Mouse (Mus musculus): ENCODE data around the gene Abhd4. TPM values are rescaled to one million over a fixed set of nuclear protein-coding genes. Genes with fewer than 3 reads are reported as not detected.
"Not testable (repeated sequence)": the region's sequence is repeated elsewhere in the genome, so short reads cannot be mapped to it uniquely, and the experiment has no call there.

The Abhd4 gene
- polyA plus RNA-seq, 1 experiment from 2014 or later, result 48.7 TPM

- Histone ChIP-seq H3K27ac (no peak overlapping the region), H3K9me3 (no peaks in the 10 kb centered on the region), H3K4me3 (no peak overlapping the region), H3K9ac (no peak overlapping the region), H3K36me3 (no peaks in the 10 kb centered on the region), H3K27me3 (replicated peaks) (no peaks in the 10 kb centered on the region), H3K4me1 (peaks cover 19% of the 10 kb centered on the region), H3K4me2 (replicated peaks) (no peak overlapping the region)
- 87% methylated on average over 5 of the region's 5 CpGs for WGBS
- ATAC-seq (ENCODE audit: low FRiP score, low read depth), result no peak
Measured at GRCm38 (mm10) chr14:54224064-54224417, 29.9 kb upstream of the Abhd4 start.

GRCm38 (mm10) chr14:54224484-54225467, 29.2 kb upstream of the Abhd4 start:
- no peak overlapping the region for H3K9ac ChIP-seq
- no peaks in the 10 kb centered on the region for H3K27me3 ChIP-seq (replicated peaks)
- no peak overlapping the region for H3K4me3 ChIP-seq
- no peak overlapping the region for H3K27ac ChIP-seq
- H3K4me1 ChIP-seq, result peaks cover 24% of the 10 kb centered on the region
- WGBS, result 47% methylated on average over 16 of the region's 16 CpGs
- H3K4me2 ChIP-seq (replicated peaks), result no peak overlapping the region
- no peaks in the 10 kb centered on the region for H3K36me3 ChIP-seq
- ATAC-seq (ENCODE audit: low FRiP score, low read depth), result no peak
- H3K9me3 ChIP-seq, result no peaks in the 10 kb centered on the region

GRCm38 (mm10) chr14:54225725-54226124, 28.3 kb upstream of the Abhd4 start:
- 82% methylated on average over 11 of the region's 11 CpGs for WGBS
- no peak overlapping the region for H3K4me3 ChIP-seq
- no peak overlapping the region for H3K27ac ChIP-seq
- no peaks in the 10 kb centered on the region for H3K36me3 ChIP-seq
- no peak overlapping the region for H3K9ac ChIP-seq
- H3K4me1 ChIP-seq, result peaks cover 24% of the 10 kb centered on the region
- no peaks in the 10 kb centered on the region for H3K27me3 ChIP-seq (replicated peaks)
- ATAC-seq (ENCODE audit: low FRiP score, low read depth), result no peak
- H3K4me2 ChIP-seq (replicated peaks), result no peak overlapping the region
- H3K9me3 ChIP-seq, result no peaks in the 10 kb centered on the region

GRCm38 (mm10) chr14:54226911-54227811, 26.8 kb upstream of the Abhd4 start:
- Histone ChIP-seq H3K4me2 (replicated peaks) (peak overlapping the region; percentile 69), H3K27ac (no peak overlapping the region), H3K36me3 (no peaks in the 10 kb centered on the region), H3K4me1 (peaks cover 31% of the 10 kb centered on the region), H3K9ac (no peak overlapping the region), H3K9me3 (no peaks in the 10 kb centered on the region), H3K27me3 (replicated peaks) (no peaks in the 10 kb centered on the region), H3K4me3 (no peak overlapping the region)
- ATAC-seq (ENCODE audit: low FRiP score, low read depth), result no peak
- 60% methylated on average over 16 of the region's 16 CpGs for WGBS

- peaks cover 37% of the 10 kb centered on the region for H3K4me1 ChIP-seq
- under 1% methylated on average over 10 of the region's 10 CpGs for WGBS
- peak overlapping the region; percentile 52 for H3K9ac ChIP-seq
- H3K36me3 ChIP-seq, result no peaks in the 10 kb centered on the region
- H3K4me3 ChIP-seq, result peak overlapping the region; percentile 27
- H3K27ac ChIP-seq, result peak overlapping the region; percentile 22; the same call in 1 of the 2 replicates
- peak; percentile 67 for ATAC-seq (ENCODE audit: low FRiP score, low read depth)
- H3K4me2 ChIP-seq (replicated peaks), result peak overlapping the region; percentile 69
- no peaks in the 10 kb centered on the region for H3K9me3 ChIP-seq
- no peaks in the 10 kb centered on the region for H3K27me3 ChIP-seq (replicated peaks)
Measured at GRCm38 (mm10) chr14:54227911-54228451, 26.0 kb upstream of the Abhd4 start.

GRCm38 (mm10) chr14:54228501-54228900, 25.5 kb upstream of the Abhd4 start:
- peak overlapping the region; percentile 27; the same call in 1 of the 2 replicates for H3K4me3 ChIP-seq
- ATAC-seq (ENCODE audit: low FRiP score, low read depth), result peak; percentile 43

GRCm38 (mm10) chr14:54228933-54229713, 24.9 kb upstream of the Abhd4 start:
- WGBS, result 8% methylated on average over 25 of the region's 25 CpGs
- Histone ChIP-seq H3K27ac (peak overlapping the region; percentile 54), H3K4me1 (peaks cover 49% of the 10 kb centered on the region), H3K4me2 (replicated peaks) (peak overlapping the region; percentile 69), H3K36me3 (0 out of 2 replicates have a peak, but pooled peaks cover 1% of the 10 kb centered on the region), H3K9me3 (no peaks in the 10 kb centered on the region), H3K27me3 (replicated peaks) (no peaks in the 10 kb centered on the region), H3K4me3 (peak overlapping the region; percentile 24), H3K9ac (peak overlapping the region; percentile 52)
- ATAC-seq (ENCODE audit: low FRiP score, low read depth), result peak; percentile 51

More at GRCm38 (mm10) chr14:54228501-54228900, 25.5 kb upstream of the Abhd4 start:
- Histone ChIP-seq H3K27me3 (replicated peaks) (no peaks in the 10 kb centered on the region), H3K36me3 (no peaks in the 10 kb centered on the region), H3K27ac (peak overlapping the region; percentile 54; the same call in 1 of the 2 replicates), H3K9me3 (no peaks in the 10 kb centered on the region), H3K4me2 (replicated peaks) (peak overlapping the region; percentile 69), H3K4me1 (peaks cover 42% of the 10 kb centered on the region), H3K9ac (peak overlapping the region; percentile 52)
- whole genome bisulfite sequencing, result 8% methylated on average over 7 of the region's 7 CpGs

GRCm38 (mm10) chr14:54229849-54230248, 24.1 kb upstream of the Abhd4 start:
- not testable (repeated sequence) for ATAC-seq (ENCODE audit: low FRiP score, low read depth); H3K27me3 ChIP-seq (replicated peaks); H3K4me2 ChIP-seq (replicated peaks); H3K9me3 ChIP-seq; H3K9ac ChIP-seq; H3K36me3 ChIP-seq; H3K4me3 ChIP-seq; H3K27ac ChIP-seq
- 89% methylated on average over 3 of the region's 4 CpGs for WGBS
- H3K4me1 ChIP-seq, result peaks cover 43% of the 10 kb centered on the region

GRCm38 (mm10) chr14:54230638-54231150, 23.3 kb upstream of the Abhd4 start:
- Histone ChIP-seq H3K4me2 (replicated peaks) (no peak overlapping the region), H3K36me3 (peaks cover 17% of the 10 kb centered on the region; the same call in 1 of the 2 replicates), H3K4me3 (no peak overlapping the region), H3K9ac (no peak overlapping the region), H3K4me1 (peaks cover 41% of the 10 kb centered on the region), H3K27ac (no peak overlapping the region), H3K27me3 (replicated peaks) (no peaks in the 10 kb centered on the region), H3K9me3 (no peaks in the 10 kb centered on the region)
- ATAC-seq (ENCODE audit: low FRiP score, low read depth), result no peak
- 84% methylated on average over 14 of the region's 14 CpGs for WGBS

GRCm38 (mm10) chr14:54231176-54231956, 22.6 kb upstream of the Abhd4 start:
- Histone ChIP-seq H3K4me1 (peaks cover 41% of the 10 kb centered on the region), H3K4me3 (no peak overlapping the region), H3K9ac (no peak overlapping the region), H3K9me3 (no peaks in the 10 kb centered on the region), H3K36me3 (peaks cover 18% of the 10 kb centered on the region; the same call in 1 of the 2 replicates), H3K27ac (no peak overlapping the region), H3K4me2 (replicated peaks) (no peak overlapping the region), H3K27me3 (replicated peaks) (no peaks in the 10 kb centered on the region)
- ATAC-seq (ENCODE audit: low FRiP score, low read depth), result no peak
- whole genome bisulfite sequencing, result 85% methylated on average over 21 of the region's 21 CpGs

All from neural tube, embryonic 12.5 days (tissue).